Mouse (Mus musculus): ENCODE measurements around the gene Rilpl1. TPM values are rescaled to one million over a fixed set of nuclear protein-coding genes. Genes with fewer than 3 reads are reported as not detected.
"Not testable (repeated sequence)": the region's sequence is repeated elsewhere in the genome, so short reads cannot be mapped to it uniquely, and the experiment has no call there.

Rilpl1 gene
- total RNA-seq, 2 experiments from 2014 or later = 2.2 TPM; not detected in 1

DNA sequence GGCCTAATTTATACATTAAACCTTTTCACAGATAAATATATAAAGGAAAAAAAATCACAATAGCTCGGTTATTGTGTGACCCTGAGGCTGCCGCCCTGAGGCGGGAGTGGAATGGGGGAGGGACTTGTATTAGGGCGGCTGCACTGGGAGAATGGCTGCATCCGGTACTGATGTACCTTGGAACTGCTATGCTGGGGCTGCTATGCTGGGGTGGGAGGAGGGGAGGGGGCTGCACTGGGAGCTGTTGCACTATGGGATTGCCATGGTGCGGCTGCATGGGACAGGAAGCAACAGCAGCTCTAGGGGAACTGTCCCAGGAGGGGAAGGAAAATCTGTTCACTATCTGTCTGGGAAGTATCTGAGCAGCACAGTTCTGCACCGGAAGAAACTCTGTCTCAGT is 1.3 kb upstream of the Rilpl1 start:
- ATAC-seq (replicated peaks; ENCODE audit: low FRiP score, low TSS enrichment, poor library complexity, severe bottlenecking) = no peak

GRCm38 (mm10) chr5:124531583-124531930 is 366 bp upstream of the Rilpl1 start:
- 0 out of 2 replicates have a peak, but pooled peaks have one; percentile 12 for ATAC-seq (replicated peaks; ENCODE audit: low FRiP score, low TSS enrichment, poor library complexity, severe bottlenecking)

GRCm38 (mm10) chr5:124529697-124530096 is 1.5 kb downstream of the Rilpl1 start:
- no peak for ATAC-seq (replicated peaks; ENCODE audit: low FRiP score, low TSS enrichment, poor library complexity, severe bottlenecking)

DNA sequence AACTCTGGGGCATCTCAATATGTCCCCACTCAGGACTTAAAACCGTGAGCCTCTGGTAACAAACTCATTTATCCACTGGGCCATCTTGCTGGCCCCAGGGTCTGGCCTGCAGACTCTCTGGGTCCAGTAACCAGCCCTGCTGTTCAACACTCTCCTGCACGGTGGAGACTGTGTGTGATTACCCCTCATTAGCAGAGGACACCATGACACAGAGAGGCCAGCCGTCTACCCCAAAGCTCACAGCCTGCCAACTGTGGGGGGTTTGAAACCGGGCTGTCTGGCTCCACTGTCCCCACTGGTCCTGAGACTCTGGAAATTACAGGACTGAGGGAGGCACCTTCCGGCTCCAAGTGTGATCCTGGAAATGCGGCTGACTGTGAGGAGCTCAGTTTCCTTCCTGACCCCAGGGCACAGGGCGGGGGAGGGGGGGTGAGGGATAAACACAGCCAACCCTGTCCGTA is 2.0 kb downstream of the Rilpl1 start:
- ATAC-seq (replicated peaks; ENCODE audit: low FRiP score, low TSS enrichment, poor library complexity, severe bottlenecking) = no peak

DNA sequence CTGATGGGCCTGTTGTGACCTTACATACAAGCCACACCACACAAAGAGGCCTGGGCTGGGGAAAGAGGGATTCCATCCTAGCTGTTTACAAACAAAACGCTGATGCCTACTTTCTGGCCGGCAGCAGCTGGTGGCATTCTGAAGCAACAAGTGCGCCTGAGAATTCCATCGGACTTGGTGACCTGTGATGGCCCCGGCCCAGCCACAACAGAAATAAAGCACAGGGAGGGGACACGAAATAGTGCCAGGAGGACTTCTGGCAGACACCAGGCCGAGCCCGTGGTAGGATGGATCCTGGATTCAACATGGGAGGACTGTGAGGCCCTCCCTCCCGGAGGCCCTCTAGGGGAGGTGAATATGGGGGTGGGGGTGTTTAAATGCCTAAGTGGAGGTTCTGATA is 2.4 kb downstream of the Rilpl1 start:
- ATAC-seq (replicated peaks; ENCODE audit: low FRiP score, low TSS enrichment, poor library complexity, severe bottlenecking) = no peak

GRCm38 (mm10) chr5:124528351-124528750 is 2.8 kb downstream of the Rilpl1 start:
- no peak for ATAC-seq (replicated peaks; ENCODE audit: low FRiP score, low TSS enrichment, poor library complexity, severe bottlenecking)

DNA sequence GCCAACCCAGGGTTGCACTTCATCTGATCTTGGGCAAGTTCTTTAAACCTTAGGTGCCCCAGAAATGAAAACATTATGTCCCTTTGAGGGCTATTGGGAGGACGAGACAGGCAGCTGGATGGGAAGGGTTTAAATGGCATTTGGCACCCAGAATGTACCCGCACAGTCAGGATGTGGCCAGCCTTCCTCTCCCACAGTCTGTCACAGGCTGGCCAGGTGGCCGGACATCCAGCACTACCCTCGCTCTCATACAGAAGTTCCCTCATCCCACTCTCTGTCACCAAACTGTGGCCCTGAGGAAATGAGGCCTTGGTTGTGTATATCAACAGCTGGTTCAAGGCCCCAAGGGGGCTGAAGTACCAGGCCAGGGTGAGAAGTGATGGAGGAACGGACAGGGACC is 6.2 kb downstream of the Rilpl1 start:
- ATAC-seq (replicated peaks; ENCODE audit: low FRiP score, low TSS enrichment, poor library complexity, severe bottlenecking) = no peak

DNA sequence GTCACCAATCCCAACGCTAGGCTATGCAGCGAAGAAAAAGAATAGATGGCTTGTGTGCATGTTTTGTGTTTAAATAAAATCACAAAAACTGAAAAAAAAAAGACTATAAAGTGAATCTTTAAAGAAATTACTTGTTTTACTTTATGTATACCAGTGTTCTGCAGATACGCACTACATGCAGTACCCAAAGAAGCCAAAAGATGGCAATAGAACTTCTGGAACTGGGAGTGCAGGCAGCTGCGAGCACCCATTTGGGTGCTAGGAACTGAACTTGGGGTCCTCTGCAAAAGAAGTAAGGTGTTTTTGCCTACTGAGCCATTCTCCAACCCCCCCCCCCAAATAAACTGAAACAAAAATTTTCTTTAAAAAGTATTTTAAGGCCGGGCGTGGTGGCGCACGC is 8.2 kb downstream of the Rilpl1 start:
- no peak for ATAC-seq (replicated peaks; ENCODE audit: low FRiP score, low TSS enrichment, poor library complexity, severe bottlenecking)

DNA sequence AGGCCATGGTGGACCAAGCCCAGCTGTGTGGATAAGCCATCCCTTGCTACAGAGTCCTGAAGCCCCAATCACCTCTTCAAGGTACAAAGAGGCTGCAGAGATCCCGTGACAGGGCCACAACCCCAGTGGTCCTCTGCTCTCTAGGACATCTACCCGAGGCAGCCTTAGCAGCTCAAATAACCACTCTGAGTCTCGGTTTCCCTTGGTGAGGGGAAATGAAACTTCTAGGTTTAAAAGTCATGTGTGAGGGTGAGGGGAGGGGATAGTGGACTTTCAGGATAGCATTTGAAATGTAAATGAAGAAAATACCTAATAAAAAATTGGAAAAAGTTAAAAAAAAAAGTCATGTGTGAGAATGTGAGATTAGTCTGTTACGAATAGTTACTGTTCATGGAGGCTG is 9.6 kb downstream of the Rilpl1 start:
- ATAC-seq (replicated peaks; ENCODE audit: low FRiP score, low TSS enrichment, poor library complexity, severe bottlenecking) = no peak

- no peak for ATAC-seq (replicated peaks; ENCODE audit: low FRiP score, low TSS enrichment, poor library complexity, severe bottlenecking)
Observed at GRCm38 (mm10) chr5:124518648-124519047, 12.5 kb downstream of the Rilpl1 start.

GRCm38 (mm10) chr5:124515789-124516188 is 15.4 kb downstream of the Rilpl1 start:
- ATAC-seq (replicated peaks; ENCODE audit: low FRiP score, low TSS enrichment, poor library complexity, severe bottlenecking) = no peak

DNA sequence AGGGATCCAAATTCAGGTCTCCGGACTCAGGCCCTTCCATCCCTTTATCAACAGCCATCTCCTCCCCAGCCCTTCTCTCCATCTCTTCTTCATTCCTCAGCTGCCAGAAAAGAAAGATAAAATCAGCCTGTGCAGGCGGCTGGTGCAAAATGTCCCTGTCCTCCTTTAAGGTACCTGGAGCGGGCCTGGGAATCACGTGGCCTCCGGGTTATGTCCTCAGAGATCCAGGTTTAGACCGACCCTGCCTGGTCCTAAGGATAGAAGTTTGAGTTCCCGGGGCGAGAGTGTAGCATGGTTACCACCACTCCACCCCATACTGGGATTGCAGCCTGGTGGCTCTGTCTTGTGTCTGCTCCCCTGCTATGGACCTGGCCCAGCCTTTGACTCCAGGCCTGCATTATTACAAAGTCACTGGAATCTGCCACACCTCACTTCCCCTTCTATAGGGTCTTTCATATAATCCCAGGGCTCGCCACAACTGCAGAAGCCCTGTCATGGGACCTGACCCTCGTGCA is 20.6 kb downstream of the Rilpl1 start:
- no peak for ATAC-seq (replicated peaks; ENCODE audit: low FRiP score, low TSS enrichment, poor library complexity, severe bottlenecking)

GRCm38 (mm10) chr5:124509742-124510237 is 21.4 kb downstream of the Rilpl1 start:
- ATAC-seq (replicated peaks; ENCODE audit: low FRiP score, low TSS enrichment, poor library complexity, severe bottlenecking) = no peak

DNA sequence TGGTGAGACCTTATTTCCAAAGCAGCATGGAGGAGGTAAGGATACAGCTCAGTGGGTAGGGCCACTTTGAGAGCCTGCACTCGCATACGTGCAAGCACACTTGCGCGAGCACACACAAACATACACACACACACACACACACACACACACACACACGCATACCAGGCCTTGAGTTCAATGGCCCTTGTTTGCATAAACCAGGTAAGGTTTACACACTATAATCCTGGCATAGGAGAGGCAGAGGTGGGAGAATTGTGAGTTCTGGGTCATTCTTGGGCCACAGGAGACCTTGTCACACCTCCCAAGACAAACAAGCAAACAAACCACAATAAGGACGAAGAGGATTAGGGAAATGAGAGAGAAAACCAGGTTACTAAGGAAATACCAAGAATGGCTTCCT is 22.0 kb downstream of the Rilpl1 start:
- no peak for ATAC-seq (replicated peaks; ENCODE audit: low FRiP score, low TSS enrichment, poor library complexity, severe bottlenecking)

DNA sequence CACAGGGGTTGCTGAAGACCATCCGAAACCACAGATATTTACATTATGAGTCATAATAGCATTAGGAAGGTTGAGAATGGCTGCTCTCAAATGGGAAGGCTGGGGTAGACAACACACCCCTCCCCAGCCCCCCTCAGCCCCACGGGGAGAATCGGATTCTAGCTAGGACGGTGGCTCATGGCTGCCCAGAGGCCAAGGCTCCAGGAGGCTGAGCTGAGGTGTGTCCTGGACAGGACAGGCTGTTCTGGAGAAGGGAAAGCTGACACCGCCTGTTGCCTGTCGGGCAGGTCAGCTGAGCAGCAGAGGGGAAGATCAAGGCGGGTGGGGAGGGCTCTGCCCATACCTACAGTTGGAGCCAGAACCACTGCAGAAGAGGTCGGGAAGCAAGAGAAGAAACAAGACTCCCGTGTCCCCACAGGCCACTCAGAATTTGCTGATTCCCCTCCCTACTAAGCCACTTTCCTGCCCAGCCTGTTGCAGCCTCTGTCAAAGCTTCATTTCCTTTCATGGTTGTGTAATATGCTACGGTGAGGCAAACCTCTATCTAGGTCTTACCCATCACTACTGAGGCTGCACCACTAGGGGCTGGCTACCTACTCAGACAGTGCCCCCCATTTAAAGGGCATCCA is 24.3 kb downstream of the Rilpl1 start:
- 0 out of 2 replicates have a peak, but pooled peaks have one; percentile 32 for ATAC-seq (replicated peaks; ENCODE audit: low FRiP score, low TSS enrichment, poor library complexity, severe bottlenecking)

DNA sequence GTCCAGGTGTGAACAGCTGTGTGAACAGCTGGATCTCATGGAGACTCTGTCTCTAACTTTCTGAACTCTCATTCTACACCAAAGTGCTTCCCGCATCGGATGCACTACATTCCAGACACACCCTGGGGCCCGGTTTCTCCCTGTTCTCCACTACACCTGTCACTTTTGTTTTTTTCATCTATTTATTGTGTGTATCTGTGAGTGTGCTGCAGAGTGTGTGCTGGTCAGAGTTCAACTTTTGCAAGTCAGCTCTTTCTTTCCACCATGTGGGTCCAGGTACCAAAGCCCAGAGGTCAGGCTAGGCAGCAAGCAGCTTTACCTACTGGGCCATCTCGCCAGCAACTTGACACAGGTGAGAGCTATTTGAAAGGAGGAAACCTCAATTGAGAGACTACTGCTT is 26.0 kb downstream of the Rilpl1 start:
- ATAC-seq (replicated peaks; ENCODE audit: low FRiP score, low TSS enrichment, poor library complexity, severe bottlenecking) = no peak

GRCm38 (mm10) chr5:124503742-124504141 is 27.4 kb downstream of the Rilpl1 start:
- no peak for ATAC-seq (replicated peaks; ENCODE audit: low FRiP score, low TSS enrichment, poor library complexity, severe bottlenecking)

DNA sequence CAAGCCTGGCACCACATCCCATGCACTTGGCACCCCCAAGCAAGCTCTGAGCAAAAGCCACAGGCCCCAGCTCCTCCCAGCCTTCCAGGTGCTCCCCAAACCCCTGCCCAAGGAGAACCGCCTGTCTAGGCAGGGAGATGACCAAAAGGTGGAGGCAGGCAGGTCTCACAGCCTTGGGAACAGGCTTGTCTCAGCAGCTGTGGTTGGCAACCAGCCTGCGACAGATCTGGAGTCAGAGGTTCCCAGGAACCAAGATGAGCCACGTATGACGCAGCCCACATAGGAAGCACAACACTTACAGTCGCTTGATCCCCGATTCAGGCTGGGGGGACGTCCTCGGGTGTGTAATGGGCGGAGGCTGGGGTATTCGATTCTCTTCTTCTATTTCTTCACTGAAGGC is 29.6 kb downstream of the Rilpl1 start:
- no peak for ATAC-seq (replicated peaks; ENCODE audit: low FRiP score, low TSS enrichment, poor library complexity, severe bottlenecking)

GRCm38 (mm10) chr5:124500573-124500972 is 30.6 kb downstream of the Rilpl1 start:
- ATAC-seq (replicated peaks; ENCODE audit: low FRiP score, low TSS enrichment, poor library complexity, severe bottlenecking) = no peak

DNA sequence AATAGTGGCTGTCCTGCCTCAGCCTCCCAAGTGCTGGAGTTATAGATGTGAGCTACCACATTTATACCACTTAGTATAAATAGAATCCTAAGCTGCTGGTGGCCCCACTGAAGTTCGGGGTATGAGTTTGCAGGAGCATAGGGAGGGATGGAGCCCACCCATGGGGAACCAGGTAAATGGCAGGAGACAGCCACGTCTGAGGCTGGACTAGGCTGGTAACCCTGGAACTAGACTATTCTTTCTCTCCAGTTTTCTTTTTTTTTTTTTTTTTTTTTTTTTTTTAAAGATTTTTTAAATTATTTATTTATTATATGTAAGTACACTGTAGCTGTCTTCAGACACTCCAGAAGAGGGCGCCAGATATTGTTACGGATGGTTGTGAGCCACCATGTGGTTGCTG is 31.2 kb downstream of the Rilpl1 start:
- not testable (repeated sequence) for ATAC-seq (replicated peaks; ENCODE audit: low FRiP score, low TSS enrichment, poor library complexity, severe bottlenecking)

GRCm38 (mm10) chr5:124499001-124499400 is 32.2 kb downstream of the Rilpl1 start:
- peak; percentile 38; the same call in 1 of the 2 replicates for ATAC-seq (replicated peaks; ENCODE audit: low FRiP score, low TSS enrichment, poor library complexity, severe bottlenecking)

All from megakaryocyte-erythroid progenitor cell, adult 5-6 weeks (primary cell).